Mouse (Mus musculus): ENCODE measurements around the gene Xcr1. TPM values are rescaled to one million over a fixed set of nuclear protein-coding genes. Genes with fewer than 3 reads are reported as not detected.

Gene Xcr1
- polyA plus RNA-seq (2015; fragmentation: Nextera tagmentation; extraction: Ambion mirVana) = 0.03 TPM in 1 of 2 replicates, not detected in the other

DNA sequence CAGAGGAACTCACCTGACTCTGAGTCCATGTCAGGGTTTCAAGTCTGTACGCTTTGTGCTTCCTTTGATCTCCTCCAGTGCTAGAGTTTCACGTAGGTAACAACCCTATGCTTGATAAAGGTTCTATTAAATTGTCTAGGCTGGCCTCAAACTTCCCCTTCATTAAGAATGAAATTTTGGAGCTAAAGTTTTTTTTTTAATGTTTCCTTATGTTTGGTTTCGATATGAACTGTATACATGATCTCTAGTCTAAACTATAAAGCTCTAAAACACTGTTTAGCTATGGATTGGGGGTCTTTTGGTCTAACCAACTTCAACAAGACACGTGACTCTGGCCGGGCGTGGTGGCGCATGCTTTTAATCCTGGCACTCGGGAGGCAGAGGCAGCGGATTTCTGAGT is at the start of gene Xcr1:
TSS of gene Xcr1 (minus strand) at position 101 of the 400 bp plus-strand sequence.
- no peak within 1 kb of the TSS for H3K4me3 ChIP-seq
- no peaks in the 10 kb centered on the region for H3K36me3 ChIP-seq
- H3K4me1 ChIP-seq = no peaks in the 10 kb centered on the region
- no peak for ATAC-seq (ENCODE audit: insufficient number of reproducible peaks, low FRiP score, low TSS enrichment, low read depth)
- no peaks in the 10 kb centered on the region for H3K9me3 ChIP-seq
- H3K27me3 ChIP-seq = no peaks in the 10 kb centered on the region
- no peak within 1 kb of the TSS for H3K4me2 ChIP-seq
- H3K27ac ChIP-seq = no peak within 1 kb of the TSS
- 77% methylated on average over 9 of the region's 9 CpGs for WGBS
- H3K9ac ChIP-seq = no peak within 1 kb of the TSS

DNA sequence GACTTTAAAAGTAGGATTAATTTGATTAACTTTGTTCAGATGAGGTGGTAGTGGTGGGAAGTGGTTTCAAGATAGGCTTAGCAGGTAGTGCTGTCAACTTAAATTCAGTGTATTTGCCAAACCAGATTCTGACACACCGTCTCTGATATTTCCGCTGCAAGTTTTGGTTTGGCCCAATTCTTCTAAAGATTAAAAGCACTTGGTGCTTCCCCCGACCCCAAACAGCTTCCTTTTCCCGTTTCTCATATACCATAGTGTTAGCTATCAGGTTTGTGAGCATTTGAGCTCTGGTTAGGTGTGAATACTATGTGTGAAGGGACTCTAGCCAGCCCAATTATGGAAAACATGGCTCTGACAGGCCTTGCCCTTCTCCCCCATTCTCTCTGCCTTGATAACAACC is 10.2 kb upstream of the Xcr1 start:
- Histone ChIP-seq H3K4me2 (no peak overlapping the region), H3K4me1 (no peaks in the 10 kb centered on the region), H3K36me3 (no peaks in the 10 kb centered on the region), H3K27ac (no peak overlapping the region), H3K4me3 (no peak overlapping the region), H3K9me3 (no peaks in the 10 kb centered on the region), H3K27me3 (no peaks in the 10 kb centered on the region), H3K9ac (no peak overlapping the region)
- 59% methylated on average over 4 of the region's 4 CpGs for WGBS
- no peak for ATAC-seq (ENCODE audit: insufficient number of reproducible peaks, low FRiP score, low TSS enrichment, low read depth)

DNA sequence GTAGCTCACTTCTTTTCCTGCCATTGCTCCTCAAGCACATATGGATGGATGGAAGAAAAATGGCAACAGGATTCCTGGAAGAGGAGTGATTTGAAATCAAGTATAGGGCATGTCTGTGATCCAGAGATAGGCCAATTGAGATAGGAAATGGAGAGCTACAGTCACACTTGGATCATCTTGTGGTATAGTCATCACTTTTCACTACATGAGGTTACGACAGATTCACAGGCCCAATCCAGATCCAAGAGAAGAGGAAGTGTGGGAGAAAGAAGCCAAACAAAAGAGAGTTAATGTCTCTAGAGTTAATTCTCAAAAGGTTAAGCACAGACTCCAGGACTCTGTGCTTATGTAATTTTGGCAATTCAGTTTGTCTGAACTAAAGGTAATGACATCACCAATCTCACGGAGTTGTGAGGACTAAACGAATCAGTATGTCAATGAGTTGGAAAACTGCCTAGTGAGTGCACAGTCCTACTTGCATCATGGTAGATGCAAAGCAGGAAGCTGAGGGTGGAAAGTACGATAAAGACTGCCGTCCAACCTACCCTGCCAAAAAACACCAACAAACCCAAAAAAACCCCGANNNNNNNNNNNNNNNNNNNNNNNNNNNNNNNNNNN is 7.4 kb upstream of the Xcr1 start:
- H3K4me1 ChIP-seq = no peaks in the 10 kb centered on the region
- WGBS = 48% methylated on average over 5 of the region's 6 CpGs
- H3K4me2 ChIP-seq = no peak overlapping the region
- no peak overlapping the region for H3K27ac ChIP-seq
- no peak for ATAC-seq (ENCODE audit: insufficient number of reproducible peaks, low FRiP score, low TSS enrichment, low read depth)
- no peak overlapping the region for H3K9ac ChIP-seq
- no peaks in the 10 kb centered on the region for H3K9me3 ChIP-seq
- no peaks in the 10 kb centered on the region for H3K36me3 ChIP-seq
- no peak overlapping the region for H3K4me3 ChIP-seq
- H3K27me3 ChIP-seq = no peaks in the 10 kb centered on the region

DNA sequence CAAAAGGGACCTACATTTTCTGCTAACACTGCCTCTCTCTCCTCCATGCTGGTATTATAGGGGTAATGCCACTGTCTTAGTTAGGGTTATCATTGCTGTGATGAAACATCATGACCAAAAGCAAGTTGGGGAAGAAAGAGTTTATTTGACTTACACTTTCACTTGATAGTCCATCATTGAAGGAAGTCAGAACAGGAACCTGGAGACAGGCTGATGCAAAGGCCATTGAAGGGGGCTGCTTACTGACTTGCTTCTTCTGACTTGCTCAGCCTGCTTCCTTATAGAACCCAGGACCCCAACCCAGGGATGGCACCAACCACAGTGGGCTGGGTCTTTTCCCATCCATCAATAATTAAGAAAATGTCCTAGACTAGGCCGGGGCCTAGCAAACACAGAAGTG is 1.8 kb upstream of the Xcr1 start:
- no peaks in the 10 kb centered on the region for H3K4me1 ChIP-seq
- no peak for ATAC-seq (ENCODE audit: insufficient number of reproducible peaks, low FRiP score, low TSS enrichment, low read depth)
- H3K36me3 ChIP-seq = no peaks in the 10 kb centered on the region
- no peak overlapping the region for H3K4me2 ChIP-seq
- no peaks in the 10 kb centered on the region for H3K9me3 ChIP-seq
- H3K4me3 ChIP-seq = no peak overlapping the region
- H3K27me3 ChIP-seq = no peaks in the 10 kb centered on the region
- H3K27ac ChIP-seq = no peak overlapping the region
- WGBS = 87% methylated on average over 1 of the region's 1 CpGs
- no peak overlapping the region for H3K9ac ChIP-seq

DNA sequence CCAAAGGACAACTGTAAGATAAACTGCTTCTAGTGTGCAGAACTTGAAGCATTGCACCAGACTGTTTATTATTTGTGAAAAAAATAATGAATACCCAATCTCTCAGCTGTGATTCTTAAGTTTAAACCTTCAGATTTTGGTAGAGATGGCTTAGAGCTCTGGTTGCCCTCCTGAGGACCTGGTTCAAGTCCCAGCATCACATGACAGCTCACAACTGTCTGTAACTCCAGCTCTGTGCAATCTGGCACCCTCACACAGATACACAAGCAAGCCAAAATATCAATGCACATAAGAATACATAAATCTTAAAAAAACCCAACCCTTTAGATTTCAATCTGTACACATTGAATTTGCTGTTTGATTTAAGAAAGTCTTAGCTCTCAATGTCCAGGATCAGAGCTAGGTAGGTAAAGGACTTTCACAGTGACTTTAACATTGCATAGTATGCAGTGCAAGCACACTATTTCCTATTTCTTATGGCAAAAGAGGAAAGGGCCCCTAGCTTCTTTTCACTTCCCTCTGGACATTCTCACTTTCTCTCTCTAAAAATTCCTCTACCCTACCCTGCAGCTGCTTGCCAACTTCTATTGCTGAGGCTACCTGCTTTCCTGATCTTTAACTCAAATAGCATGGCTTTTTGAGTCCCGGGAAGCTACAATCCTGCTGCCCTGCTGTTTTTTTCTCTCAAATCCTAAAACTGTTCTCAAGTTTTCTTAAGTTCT is 1.2 kb upstream of the Xcr1 start:
- no peaks in the 10 kb centered on the region for H3K36me3 ChIP-seq
- H3K4me2 ChIP-seq = no peak overlapping the region
- no peak for ATAC-seq (ENCODE audit: insufficient number of reproducible peaks, low FRiP score, low TSS enrichment, low read depth)
- no peak overlapping the region for H3K9ac ChIP-seq
- H3K27me3 ChIP-seq = no peaks in the 10 kb centered on the region
- no peaks in the 10 kb centered on the region for H3K9me3 ChIP-seq
- WGBS = 83% methylated on average over 1 of the region's 1 CpGs
- no peak overlapping the region for H3K4me3 ChIP-seq
- H3K4me1 ChIP-seq = no peaks in the 10 kb centered on the region
- no peak overlapping the region for H3K27ac ChIP-seq

DNA sequence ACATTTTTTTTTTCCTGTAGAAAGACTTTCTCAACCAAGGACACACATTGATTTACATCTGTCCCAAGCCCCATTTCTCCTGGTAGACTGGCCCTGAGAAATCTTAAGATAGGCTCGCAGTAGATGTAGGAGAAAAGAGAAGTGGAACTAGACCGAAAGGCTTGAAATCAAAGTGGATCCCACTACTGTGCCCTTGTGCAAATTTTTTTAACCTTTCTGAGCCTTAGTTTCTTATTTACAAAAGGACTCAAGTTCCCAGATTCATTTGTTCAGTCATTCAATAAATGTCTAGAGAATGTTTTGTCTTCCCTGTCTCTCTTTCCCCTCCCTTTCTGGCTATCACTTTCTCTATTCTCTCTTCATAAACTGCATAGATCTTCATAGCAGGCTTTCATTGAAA is 5.0 kb downstream of the Xcr1 start:
- Histone ChIP-seq H3K27me3 (no peaks in the 10 kb centered on the region), H3K4me1 (no peaks in the 10 kb centered on the region), H3K9ac (no peak overlapping the region), H3K4me2 (no peak overlapping the region), H3K27ac (no peak overlapping the region), H3K9me3 (no peaks in the 10 kb centered on the region), H3K4me3 (no peak overlapping the region), H3K36me3 (no peaks in the 10 kb centered on the region)
- WGBS = 93% methylated on average over 2 of the region's 2 CpGs
- ATAC-seq (ENCODE audit: insufficient number of reproducible peaks, low FRiP score, low TSS enrichment, low read depth) = no peak

DNA sequence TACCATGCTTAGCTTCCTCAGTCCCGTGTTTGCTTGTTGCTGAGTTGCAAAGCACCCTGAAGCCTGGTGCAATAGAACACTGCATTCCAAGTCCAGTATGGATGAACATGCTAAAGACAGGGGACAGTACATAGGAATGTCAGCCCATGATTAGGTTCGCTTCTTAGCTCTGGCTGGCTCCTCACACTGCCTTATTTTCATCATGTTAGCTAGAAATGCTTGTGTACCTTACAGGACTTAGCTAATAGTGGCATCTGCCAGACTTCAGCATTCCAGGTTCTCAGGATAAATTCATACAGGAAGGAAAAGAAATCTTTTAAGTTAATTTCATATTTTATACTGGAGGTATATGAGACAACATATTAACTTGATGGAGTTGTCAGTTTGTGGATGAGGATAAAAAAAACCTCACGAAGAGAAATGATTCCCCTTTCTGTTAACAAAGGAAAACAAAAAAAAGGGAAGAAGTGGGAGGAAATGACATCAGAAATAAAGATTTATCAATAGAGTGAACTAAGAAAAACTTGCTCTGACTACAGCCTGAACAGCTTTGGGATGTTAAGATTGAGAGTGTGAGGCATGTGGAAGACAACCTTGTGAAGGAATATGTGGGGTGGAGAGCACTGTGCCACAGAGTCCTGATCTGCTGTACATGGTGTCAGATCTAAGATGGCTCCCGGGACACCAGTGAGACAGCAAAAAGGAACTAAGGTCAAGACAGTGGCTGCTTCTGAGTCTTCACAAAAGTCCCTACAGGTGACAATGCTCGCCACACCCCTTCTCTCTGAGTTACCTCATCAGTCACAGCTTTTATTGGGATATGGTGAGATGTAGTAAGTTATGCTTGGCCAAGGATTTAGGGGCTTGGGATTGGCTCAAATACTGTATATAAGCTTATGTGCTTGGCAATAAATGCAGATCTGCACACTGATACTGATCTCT is 9.1 kb downstream of the Xcr1 start:
- H3K4me1 ChIP-seq = peaks cover 4% of the 10 kb centered on the region
- peak overlapping the region; percentile 42 for H3K4me2 ChIP-seq
- no peaks in the 10 kb centered on the region for H3K27me3 ChIP-seq
- H3K9ac ChIP-seq = no peak overlapping the region
- H3K36me3 ChIP-seq = no peaks in the 10 kb centered on the region
- H3K27ac ChIP-seq = no peak overlapping the region
- 64% methylated on average over 5 of the region's 5 CpGs for WGBS
- ATAC-seq (ENCODE audit: insufficient number of reproducible peaks, low FRiP score, low TSS enrichment, low read depth) = no peak
- no peaks in the 10 kb centered on the region for H3K9me3 ChIP-seq
- peak overlapping the region; percentile 81 for H3K4me3 ChIP-seq

DNA sequence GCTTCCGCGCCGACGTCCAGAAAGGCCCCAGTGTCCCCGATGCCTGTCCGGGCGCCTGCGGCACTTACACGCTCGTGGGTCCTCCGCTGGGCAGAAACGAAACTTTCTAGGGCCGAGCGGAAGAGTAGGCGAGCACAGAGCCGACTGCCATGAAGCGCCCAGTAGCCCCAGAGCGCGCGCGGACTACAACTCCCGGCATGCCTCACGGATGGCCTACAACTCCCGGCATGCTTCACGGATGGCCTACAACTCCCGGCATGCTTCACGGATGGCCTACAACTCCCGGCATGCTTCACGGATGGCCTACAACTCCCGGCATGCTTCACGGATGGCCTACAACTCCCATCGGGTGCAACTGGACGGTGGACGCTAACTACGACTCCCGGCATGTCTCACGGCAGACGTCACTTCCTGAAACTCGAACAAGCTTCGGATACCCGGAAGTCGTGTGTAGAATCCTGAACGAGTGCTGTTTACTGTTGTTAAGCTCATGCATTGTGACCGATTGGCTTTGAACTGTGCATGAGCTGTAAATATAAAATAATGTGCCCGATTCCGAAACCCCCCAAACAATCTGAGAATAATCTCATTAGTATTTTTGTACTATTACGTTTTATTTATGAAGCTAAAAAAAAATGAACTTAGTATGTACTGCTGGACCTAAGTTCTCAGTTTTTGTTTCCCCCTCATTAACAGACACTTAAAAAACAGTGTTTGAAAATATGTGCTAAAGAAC is 9.9 kb downstream of the Xcr1 start, which contains the start of gene Fyco1:
TSS of gene Fyco1 (minus strand) at position 187 of the 736 bp plus-strand sequence.
- peak within 1 kb of the TSS; percentile 75 for H3K4me2 ChIP-seq
- H3K27ac ChIP-seq = peak within 1 kb of the TSS; percentile 97
- no peaks in the 10 kb centered on the region for H3K9me3 ChIP-seq
- no peaks in the 10 kb centered on the region for H3K36me3 ChIP-seq
- H3K4me1 ChIP-seq = peaks cover 4% of the 10 kb centered on the region
- H3K9ac ChIP-seq = peak within 1 kb of the TSS; percentile 78
- peak; percentile 97 for ATAC-seq (ENCODE audit: insufficient number of reproducible peaks, low FRiP score, low TSS enrichment, low read depth)
- under 1% methylated on average over 47 of the region's 47 CpGs for WGBS
- no peaks in the 10 kb centered on the region for H3K27me3 ChIP-seq
- H3K4me3 ChIP-seq = peak within 1 kb of the TSS; percentile 81

DNA sequence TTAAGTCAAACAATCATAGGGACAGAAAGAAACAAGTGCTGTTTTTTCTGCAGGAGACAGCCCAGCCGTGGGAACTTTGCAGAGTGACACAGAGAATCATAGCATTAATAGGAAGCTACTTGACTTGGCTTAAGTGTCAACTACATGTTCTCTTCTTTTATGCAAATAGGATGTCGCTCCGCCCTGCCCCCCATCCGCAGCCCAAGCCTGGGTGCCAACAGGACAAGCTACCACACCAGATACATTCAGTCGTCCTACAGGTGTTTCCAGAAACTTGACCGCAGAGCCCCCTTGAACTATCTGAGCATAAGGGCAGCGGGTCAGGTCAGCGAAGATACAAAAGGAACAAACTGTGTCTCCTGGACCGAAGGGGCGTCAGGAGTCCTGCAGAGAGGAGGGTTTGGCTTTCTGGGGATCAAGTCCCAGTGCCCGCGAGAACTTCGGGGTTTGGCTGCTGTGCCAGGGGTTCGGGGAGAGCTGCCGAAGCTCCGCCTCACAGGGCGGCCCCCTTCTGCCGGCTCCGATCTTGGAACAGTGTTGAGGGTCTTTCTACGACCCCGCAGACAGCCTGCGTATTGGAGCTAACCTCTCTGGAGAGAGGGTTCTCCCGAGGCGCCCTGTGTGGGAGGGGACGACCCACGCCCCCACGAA is 10.6 kb downstream of the Xcr1 start:
- H3K36me3 ChIP-seq = no peaks in the 10 kb centered on the region
- H3K9ac ChIP-seq = peak overlapping the region; percentile 78
- WGBS = under 1% methylated on average over 27 of the region's 27 CpGs
- ATAC-seq (ENCODE audit: insufficient number of reproducible peaks, low FRiP score, low TSS enrichment, low read depth) = peak; percentile 67
- peak overlapping the region; percentile 97 for H3K27ac ChIP-seq
- H3K4me1 ChIP-seq = peaks cover 4% of the 10 kb centered on the region
- H3K4me3 ChIP-seq = peak overlapping the region; percentile 81
- no peaks in the 10 kb centered on the region for H3K9me3 ChIP-seq
- H3K4me2 ChIP-seq = peak overlapping the region; percentile 75
- H3K27me3 ChIP-seq = no peaks in the 10 kb centered on the region

DNA sequence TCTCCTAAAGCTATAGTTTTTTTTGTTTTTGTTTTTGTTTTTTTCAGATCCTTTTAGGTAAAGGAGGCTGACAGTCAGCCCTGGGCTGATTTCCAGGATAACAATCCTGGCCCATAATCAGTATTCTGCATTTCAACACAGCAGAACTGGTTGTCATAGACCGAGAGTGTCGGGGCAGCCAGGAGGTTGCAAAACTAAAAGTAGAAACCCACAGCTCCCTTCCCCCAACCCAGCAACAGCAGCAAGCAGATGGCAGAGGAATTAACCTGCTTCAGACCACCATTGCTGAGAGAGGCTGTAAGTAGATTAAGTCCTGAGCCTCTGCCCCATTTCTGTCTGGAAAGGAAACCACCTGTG is 11.1 kb downstream of the Xcr1 start:
- H3K36me3 ChIP-seq = no peaks in the 10 kb centered on the region
- H3K4me3 ChIP-seq = peak overlapping the region; percentile 81
- no peaks in the 10 kb centered on the region for H3K9me3 ChIP-seq
- H3K27ac ChIP-seq = peak overlapping the region; percentile 97
- 4% methylated on average over 2 of the region's 2 CpGs for WGBS
- 0 out of 2 replicates have a peak overlapping the region, but pooled peaks have one; percentile 78 for H3K9ac ChIP-seq
- peak overlapping the region; percentile 75 for H3K4me2 ChIP-seq
- H3K4me1 ChIP-seq = peaks cover 4% of the 10 kb centered on the region
- no peaks in the 10 kb centered on the region for H3K27me3 ChIP-seq
- no peak for ATAC-seq (ENCODE audit: insufficient number of reproducible peaks, low FRiP score, low TSS enrichment, low read depth)

Measured in limb, embryonic 15.5 days (tissue).